Mouse (Mus musculus) ES-CJ7 (cell line): ENCODE results near the gene Epha2.

Experiments
- DNase-seq: peaks from one replicate; pipeline ENCODE4 v3.0.0; 2011; ENCODE audit warnings: low read depth, low spot score

Gene Epha2

DNA sequence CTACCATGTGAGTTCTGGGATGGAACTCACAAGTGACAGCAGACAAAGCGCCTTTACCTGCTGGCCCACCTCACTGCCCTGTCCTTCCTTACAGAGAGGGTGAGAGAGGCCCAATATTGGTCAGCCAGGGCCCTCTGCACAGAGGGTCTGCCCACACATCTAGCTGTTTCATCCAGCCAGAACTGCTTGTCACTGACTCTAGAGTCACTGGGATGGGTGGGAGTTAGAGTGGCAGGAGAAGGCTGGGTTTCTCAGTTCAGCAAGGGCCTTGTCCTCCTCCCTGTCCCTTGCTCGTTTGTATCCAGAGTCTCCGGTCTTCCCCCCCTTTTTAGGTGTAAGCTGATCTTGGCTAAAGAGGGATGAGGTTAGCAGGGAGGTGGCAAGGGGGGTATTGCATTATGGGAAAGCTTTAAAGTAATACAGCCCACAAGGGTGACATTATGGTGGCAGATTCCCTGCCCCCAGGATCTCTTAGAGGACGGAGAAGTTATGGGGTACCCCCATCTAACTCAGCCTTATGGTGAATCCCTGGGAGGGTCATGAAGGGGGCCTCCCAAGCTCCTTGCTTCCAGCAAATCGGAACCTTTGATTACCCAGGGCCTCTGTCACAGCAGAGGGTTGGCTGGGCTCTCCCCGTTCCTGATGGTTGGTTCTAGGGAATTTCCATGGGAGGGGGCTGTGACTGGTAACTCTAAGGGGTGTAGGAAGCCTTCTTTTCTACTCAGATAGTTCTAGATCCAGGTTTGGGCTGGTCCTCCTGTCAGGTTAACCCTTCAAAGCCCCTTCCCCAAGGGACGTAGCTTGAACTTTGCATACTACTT, 2.6 kb downstream of the Epha2 start:
- DNase-seq, result no peak

GRCm38 (mm10) chr4:141304223-141304611, 3.2 kb downstream of the Epha2 start:
- no peak for DNase-seq

- no peak for DNase-seq
Observed at GRCm38 (mm10) chr4:141306057-141306456, 5.0 kb downstream of the Epha2 start.

DNA sequence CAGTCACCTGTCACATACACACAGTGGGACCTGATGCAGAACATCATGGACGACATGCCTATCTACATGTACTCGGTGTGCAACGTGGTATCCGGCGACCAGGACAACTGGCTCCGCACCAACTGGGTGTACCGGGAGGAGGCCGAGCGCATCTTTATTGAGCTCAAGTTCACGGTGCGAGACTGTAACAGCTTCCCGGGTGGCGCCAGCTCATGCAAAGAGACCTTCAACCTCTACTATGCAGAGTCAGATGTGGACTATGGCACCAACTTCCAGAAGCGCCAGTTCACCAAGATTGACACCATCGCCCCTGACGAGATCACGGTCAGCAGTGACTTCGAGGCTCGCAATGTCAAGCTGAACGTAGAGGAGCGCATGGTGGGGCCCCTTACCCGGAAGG, 7.3 kb downstream of the Epha2 start:
- no peak for DNase-seq

- DNase-seq, result no peak
Observed at GRCm38 (mm10) chr4:141308857-141309772, 8.1 kb downstream of the Epha2 start.

DNA sequence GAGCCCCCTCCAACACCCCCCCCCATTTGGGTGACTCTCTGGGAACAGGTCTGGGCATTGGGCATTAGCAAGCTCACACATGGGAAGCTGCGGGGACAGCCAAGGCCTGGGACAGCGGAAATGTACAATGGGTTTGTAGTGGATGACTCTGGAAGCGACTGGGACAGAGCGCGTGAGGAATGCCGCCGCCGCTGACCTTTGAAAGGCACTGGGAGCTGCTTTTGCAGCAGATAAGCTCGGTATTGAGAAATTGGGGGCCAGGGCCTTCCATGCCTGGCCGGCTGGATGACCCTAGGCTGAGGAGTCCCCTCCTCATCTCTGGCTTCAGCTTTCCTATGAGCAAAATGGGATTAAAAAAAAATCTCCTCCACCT, 8.7 kb downstream of the Epha2 start:
- no peak for DNase-seq

- no peak for DNase-seq
Observed at GRCm38 (mm10) chr4:141310191-141310606, 9.2 kb downstream of the Epha2 start.

DNA sequence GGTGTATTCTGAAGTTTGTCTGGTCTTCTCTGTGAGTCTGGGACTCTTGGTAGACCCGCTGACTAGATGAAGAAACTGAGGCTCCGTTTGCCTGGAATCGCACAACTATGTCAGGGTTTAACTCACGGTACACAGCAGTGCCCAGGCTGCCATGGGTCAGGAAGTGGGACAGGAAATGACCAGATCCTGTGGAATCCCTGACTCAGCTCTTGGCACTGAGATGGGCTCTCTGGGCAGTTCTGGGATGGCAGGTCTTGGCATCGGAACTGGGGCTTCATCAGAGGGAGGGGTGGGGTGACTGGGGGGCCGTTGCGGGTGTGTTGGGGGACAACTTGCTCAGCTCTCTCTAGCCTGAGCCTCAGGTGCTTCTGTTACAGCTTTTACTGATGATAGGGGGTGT, 10.0 kb downstream of the Epha2 start:
- no peak for DNase-seq

DNA sequence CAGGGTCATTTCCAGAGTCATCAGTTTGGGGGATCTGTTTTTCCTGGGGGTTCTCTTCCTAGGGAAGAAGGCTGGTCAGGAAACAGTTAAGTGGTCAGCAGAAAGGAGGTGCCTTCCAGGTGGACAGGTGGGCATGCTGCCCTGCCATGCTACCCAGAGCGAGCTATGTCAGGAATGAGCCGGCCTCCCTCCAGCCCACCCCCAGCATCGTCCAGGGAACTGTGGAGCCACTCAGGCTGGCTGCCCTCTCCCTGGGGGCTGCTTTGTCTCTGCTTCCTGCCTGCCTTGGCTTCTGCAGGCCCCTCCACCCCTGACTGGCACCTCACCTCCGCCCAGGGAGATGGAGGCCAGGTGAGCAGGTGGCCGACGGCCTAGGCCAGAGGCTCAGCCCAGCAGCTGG, 10.5 kb downstream of the Epha2 start:
- DNase-seq, result no peak

DNA sequence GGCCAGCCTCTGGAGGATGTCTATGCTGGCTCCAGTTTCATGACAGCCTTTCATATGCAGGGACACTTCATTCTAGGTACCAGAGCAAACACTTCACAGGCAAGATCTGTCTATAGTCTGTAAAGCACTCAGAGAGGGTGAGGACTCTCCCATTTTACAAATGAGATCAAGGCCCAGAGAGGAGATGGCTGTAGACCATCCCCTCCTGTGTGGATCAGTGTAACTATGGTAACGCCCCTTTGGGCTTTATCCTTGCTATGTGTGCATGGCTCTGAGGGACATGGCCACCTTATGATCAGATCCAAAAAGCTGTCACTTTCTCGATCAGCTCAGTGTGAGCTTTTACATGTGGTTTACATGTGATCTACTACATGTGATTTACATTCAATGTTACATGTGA, 10.9 kb downstream of the Epha2 start:
- DNase-seq, result no peak

DNA sequence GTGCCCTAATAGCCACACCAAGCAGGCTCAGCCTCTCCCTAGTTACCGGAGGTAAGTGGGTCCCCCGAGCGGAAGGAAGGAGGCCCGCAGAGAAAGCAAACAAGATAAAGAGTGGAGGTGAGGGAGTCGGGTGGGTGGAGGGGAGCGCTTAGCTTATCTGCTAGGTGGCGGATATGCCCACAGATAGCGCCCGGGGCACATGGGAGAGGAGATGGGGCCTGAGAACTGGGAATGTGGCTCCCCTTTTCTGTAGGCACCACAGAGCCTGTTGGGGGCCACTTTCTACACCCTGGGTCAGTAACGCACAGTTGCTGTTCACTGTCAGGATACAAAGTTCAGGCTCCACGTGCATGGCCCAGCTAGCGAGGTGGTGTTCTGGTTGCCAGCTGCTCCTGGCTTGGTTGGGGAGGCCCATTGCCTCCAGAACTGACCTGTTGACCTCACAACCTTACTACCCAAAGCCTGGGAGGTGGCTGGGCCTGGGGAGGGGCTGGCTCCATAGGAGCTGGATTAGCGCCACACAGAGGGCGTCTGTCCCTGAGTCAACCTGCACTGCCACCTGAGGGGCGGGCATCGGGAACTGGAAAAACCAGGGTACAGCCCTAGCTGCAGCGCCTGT, 11.6 kb downstream of the Epha2 start:
- DNase-seq, result no peak

DNA sequence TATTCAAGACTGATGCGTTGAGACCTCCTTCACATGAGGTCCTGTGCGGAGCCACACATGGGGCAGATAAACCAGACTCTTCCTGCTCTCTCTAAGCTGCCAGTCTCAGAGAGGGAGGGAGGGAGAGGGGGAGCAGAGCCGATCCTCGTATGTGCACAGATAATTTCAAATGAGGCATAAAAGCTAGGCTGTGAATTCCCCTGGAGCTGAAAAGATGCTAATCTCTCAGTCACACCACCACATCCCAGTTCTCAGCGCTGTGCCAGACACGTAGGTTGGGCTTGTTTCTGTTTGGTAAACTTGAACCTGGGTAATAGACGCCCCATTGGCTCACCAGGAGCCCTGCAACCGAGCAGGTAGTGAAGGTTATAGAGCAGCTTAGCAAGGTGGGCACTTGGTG, 12.4 kb downstream of the Epha2 start:
- no peak for DNase-seq

DNA sequence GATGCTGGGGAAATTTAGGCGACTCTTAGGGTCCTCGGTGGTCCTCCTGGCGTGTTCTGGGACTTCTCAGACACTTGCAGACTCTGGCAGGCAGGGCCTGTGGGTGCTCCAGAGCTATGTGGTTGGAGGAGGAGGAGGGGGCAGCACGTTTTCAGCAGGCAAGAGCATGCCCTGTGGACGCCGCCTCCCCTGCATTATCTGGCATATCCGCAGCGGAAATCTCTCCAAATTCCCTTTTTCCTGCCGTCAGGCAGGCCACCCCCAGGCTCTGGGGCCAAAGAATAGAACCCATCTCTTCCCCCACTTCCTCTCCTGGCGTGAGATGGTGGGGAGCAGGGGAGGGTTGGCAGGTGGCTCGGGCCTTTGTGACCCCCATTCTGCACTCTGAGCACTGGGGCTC, 12.9 kb downstream of the Epha2 start:
- no peak for DNase-seq

DNA sequence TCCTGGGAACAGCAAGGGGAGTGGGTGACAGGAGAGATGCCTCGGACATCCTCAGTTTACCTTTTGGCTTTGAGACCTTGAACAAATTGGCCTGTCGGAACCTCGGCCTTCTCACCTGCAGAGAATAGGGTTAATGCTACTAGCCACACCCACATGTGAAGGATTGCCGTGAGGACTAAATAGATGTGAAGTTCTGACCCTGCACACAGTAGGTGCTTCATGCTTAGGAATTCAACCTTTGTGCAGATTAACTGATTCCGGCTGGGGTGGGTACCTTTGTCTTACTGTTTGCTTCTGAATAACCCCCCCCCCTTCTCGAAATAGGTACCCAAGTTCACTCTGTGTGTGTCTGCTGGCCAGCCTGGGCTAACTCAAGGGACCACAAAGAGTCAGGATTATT, 13.7 kb downstream of the Epha2 start:
- no peak for DNase-seq

- no peak for DNase-seq
Observed at GRCm38 (mm10) chr4:141316023-141316422, 15.0 kb downstream of the Epha2 start.

DNA sequence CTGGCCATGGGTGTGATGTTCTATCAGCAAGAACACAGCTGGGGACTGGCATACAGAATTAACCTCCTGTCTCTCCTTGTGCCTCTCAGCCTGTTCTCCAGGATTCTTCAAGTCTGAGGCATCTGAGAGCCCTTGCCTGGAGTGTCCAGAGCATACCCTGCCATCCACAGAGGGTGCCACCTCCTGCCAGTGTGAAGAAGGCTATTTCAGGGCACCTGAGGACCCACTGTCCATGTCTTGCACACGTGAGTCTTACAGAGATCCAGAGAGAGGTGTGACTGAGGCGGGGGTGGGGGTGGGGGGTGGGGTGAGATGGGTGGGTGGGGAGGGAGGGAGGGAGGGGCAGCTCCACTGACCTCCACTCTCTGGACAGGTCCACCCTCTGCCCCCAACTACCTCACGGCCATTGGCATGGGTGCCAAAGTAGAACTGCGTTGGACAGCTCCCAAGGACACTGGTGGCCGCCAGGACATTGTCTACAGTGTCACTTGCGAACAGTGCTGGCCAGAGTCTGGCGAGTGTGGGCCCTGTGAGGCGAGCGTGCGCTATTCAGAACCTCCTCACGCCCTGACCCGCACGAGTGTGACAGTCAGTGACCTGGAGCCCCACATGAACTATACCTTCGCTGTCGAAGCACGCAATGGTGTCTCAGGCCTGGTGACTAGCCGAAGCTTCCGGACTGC, 15.6 kb downstream of the Epha2 start:
- DNase-seq, result no peak

DNA sequence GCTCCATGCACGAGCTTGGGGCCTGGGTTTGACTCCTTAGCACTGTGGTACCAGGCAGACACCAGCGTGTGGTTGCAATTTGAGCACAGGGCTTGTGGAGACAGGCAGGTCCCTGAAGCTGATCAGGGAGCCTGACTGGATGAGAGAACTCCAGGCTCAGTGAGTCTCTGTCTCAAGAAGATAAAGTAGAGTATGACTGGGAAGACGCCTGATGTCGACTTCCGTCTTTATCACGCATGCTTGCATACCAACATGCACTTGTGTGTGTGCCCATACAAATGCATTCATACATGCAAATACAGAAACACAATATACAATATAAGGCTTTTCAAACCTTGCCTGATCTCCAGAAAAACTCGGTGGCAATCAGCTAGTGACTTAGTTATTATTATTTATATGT, 16.9 kb downstream of the Epha2 start:
- no peak for DNase-seq

DNA sequence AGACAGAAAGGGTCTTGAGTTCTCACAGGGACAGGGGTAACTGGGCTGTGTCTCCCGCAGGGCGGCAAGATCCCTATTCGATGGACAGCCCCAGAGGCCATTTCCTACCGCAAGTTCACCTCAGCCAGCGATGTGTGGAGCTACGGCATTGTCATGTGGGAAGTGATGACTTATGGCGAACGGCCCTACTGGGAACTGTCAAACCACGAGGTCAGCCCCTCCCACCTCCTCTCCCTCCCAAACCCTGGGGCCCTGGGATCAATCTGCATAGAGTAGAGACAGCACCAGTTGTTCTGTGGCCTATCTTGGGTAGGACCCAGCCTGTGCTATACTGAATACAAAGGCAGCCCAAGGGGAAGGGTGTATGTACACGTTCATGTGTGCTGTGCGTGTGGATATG, 21.5 kb downstream of the Epha2 start:
- peak; percentile 75 for DNase-seq

GRCm38 (mm10) chr4:141324771-141325191, 23.7 kb downstream of the Epha2 start:
- no peak for DNase-seq

GRCm38 (mm10) chr4:141325636-141326035, 24.6 kb downstream of the Epha2 start:
- no peak for DNase-seq

DNA sequence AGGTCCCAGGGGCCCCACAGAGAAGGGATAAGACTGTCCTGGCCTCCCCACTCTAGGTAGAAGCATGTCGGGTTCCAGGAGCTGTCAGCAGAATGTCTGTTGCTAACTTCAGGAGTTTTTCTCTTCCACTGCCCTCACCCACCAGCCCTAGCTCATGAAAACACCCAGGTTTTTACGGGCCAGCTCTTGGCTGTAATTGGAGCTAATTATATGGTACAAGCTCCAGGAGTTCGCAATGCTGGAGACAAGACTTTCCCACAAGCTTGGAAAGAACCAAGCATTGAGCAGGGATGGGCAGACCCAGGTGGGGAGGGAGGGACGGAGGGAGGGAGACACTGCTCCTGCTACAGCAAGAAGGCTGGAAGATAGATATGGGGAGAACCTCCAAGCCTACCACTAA, 26.0 kb downstream of the Epha2 start:
- no peak for DNase-seq

GRCm38 (mm10) chr4:141328742-141329141, 27.7 kb downstream of the Epha2 start:
- peak; percentile 58 for DNase-seq
